Comparison of ENCODE assay signal across 8 mouse cellular contexts in genomic region chr12:52782902-52783441, GRCm38 (mm10).
DNase-seq lines count a peak whose midpoint lies in the region; ATAC-seq lines count a peak whose summit lies in the region.

No protein-coding gene starts in this region.

- DNase-seq in urinary bladder, postnatal 14 days (ENCODE audit: low spot score) = peak; percentile 24
- DNase-seq in urinary bladder, postnatal 4 days (ENCODE audit: low spot score in 2 of 2) = no peak
- peak; percentile 61 to 74 for DNase-seq in cerebellum, adult 18-20 months
- peak; percentile 18 for DNase-seq in forelimb bud, embryonic 11.5 days (ENCODE audit: low read depth, low spot score)
- peak; percentile 18 to 42 for DNase-seq in thymus, postnatal 10 days (ENCODE audit: low spot score in 2 of 2)

- 16% methylated on average over 14 of the region's 14 CpGs for WGBS in kidney, embryonic 15.5 days
- 10% methylated on average over 14 of the region's 14 CpGs for WGBS in midbrain, embryonic 13.5 days

- H3K9me3 ChIP-seq in kidney, embryonic 15.5 days (replicated peaks) = no peaks in the 10 kb centered on the region
- H3K9me3 ChIP-seq in midbrain, embryonic 13.5 days = no peaks in the 10 kb centered on the region

- no peak overlapping the region for H3K27ac ChIP-seq in kidney, embryonic 15.5 days
- H3K27ac ChIP-seq in midbrain, embryonic 13.5 days = peak overlapping the region; percentile 65

- no peak overlapping the region for H3K9ac ChIP-seq in kidney, embryonic 15.5 days
- H3K9ac ChIP-seq in midbrain, embryonic 13.5 days (replicated peaks) = peak overlapping the region; percentile 42; the same call in 1 of the 2 replicates

- no peaks in the 10 kb centered on the region for H3K36me3 ChIP-seq in kidney, embryonic 15.5 days
- no peaks in the 10 kb centered on the region for H3K36me3 ChIP-seq in midbrain, embryonic 13.5 days

- H3K4me3 ChIP-seq in kidney, embryonic 15.5 days (replicated peaks) = peak overlapping the region; percentile 27
- peak overlapping the region; percentile 28 for H3K4me3 ChIP-seq in midbrain, embryonic 13.5 days (replicated peaks)

- H3K4me2 ChIP-seq in kidney, embryonic 15.5 days = peak overlapping the region; percentile 54
- H3K4me2 ChIP-seq in midbrain, embryonic 13.5 days (replicated peaks) = peak overlapping the region; percentile 43

- H3K27me3 ChIP-seq in kidney, embryonic 15.5 days = no peaks in the 10 kb centered on the region
- no peaks in the 10 kb centered on the region for H3K27me3 ChIP-seq in midbrain, embryonic 13.5 days

- H3K4me1 ChIP-seq in kidney, embryonic 15.5 days = peaks cover 4% of the 10 kb centered on the region
- H3K4me1 ChIP-seq in midbrain, embryonic 13.5 days (replicated peaks) = peaks cover 28% of the 10 kb centered on the region

- ATAC-seq in kidney, embryonic 15.5 days (replicated peaks; ENCODE audit: low FRiP score) = peak; percentile 54; the same call in 1 of the 2 replicates
- peak; percentile 72 for ATAC-seq in midbrain, embryonic 13.5 days
- ATAC-seq in erythroid progenitor cell, adult 5-6 weeks (replicated peaks; ENCODE audit: low FRiP score, poor library complexity, severe bottlenecking) = no peak

Comparison
In these comparisons a context has a peak if more than half of its experiments do, and no peak if none do; other contexts are left out.
1. DNase-seq: peak in urinary bladder, postnatal 14 days (single experiment), cerebellum, adult 18-20 months (2 of 2), forelimb bud, embryonic 11.5 days (single experiment) and thymus, postnatal 10 days (2 of 2); none in urinary bladder, postnatal 4 days (0 of 2).